Mouse (Mus musculus): ENCODE results near the gene Fgf5.

The Fgf5 gene

DNA sequence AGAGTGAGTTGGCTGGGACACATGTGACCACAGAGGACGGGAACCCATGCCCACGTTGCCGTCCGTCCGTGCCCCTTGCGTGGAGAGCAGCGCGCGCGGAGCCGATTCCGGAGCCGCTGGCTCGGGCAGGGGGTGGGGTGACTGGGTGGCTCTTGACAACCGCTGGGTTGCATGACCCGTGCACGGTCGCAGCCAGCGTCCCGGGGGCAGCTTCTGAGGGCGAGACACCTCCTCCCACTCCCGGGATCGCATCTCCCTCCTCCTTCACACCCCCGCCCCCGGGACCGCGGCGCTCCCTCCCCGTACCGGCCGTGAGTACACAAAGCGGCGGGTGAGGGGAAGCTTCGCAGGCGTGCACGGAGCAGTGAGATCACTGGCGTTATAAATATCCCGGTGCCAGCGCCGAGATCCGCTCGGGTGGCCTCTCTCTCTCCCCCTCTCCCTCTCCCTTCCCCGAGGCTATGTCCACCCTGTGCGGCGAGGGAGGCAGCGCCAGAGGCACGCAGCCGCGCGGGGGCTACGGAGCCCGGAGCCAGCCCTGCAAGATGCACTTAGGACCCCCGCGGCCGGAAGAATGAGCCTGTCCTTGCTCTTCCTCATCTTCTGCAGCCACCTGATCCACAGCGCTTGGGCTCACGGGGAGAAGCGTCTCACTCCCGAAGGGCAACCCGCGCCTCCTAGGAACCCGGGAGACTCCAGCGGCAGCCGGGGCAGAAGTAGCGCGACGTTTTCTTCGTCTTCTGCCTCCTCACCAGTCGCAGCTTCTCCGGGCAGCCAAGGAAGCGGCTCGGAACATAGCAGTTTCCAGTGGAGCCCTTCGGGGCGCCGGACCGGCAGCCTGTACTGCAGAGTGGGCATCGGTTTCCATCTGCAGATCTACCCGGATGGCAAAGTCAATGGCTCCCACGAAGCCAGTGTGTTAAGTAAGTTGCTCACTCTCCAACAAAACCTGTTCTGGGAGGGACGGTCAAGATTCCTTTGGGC is at the start of gene Fgf5:
Gene Fgf5 (plus strand): TSS at position 347 of the 984 bp plus-strand sequence.
- DNase-seq (ENCODE audit: low read depth, low spot score): no peak

GRCm38 (mm10) chr5:98212501-98212900 is 41.5 kb upstream of the Fgf5 start:
- no peak for DNase-seq (ENCODE audit: low read depth, low spot score)

DNA sequence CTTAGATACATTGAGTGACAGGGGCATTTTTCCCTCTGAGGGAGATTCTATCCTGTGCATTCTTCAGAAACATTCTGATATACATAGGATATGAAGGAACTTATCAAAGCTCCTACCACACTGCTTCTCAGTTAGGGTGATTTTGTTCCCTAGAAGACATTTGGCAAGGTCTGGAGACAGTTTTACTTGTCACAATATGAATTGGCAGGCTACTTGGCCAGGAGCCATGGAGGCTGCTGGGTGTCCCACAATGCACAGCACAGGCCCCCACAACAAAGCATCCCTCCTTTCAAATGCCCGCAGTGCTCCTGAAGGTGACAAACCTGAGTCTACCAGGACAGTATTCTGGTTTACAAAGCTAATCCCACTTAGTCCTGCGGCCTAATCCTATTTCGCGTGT is 32.0 kb upstream of the Fgf5 start:
- DNase-seq (ENCODE audit: low read depth, low spot score): no peak

DNA sequence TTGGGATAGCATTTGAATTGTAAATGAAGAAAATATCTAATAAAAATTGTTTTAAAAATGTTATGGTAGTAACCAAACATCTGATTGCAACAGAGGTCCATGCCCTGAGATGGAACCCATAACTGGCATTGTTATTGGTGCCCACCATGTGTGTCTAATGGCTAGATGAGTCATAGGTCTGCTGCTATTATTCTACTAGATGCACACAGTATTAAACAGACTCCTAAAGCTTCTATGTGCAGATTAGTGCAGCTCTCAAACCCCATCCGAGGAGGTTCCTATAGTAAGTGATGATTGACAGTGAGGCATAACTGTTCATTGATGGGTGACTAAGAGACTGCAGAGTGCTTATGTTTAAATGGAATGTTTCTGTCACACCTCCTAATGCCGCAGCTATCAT is 27.3 kb upstream of the Fgf5 start:
- no peak for DNase-seq (ENCODE audit: low read depth, low spot score)

- no peak for DNase-seq (ENCODE audit: low read depth, low spot score)
Measured at GRCm38 (mm10) chr5:98229456-98229855, 24.5 kb upstream of the Fgf5 start.

DNA sequence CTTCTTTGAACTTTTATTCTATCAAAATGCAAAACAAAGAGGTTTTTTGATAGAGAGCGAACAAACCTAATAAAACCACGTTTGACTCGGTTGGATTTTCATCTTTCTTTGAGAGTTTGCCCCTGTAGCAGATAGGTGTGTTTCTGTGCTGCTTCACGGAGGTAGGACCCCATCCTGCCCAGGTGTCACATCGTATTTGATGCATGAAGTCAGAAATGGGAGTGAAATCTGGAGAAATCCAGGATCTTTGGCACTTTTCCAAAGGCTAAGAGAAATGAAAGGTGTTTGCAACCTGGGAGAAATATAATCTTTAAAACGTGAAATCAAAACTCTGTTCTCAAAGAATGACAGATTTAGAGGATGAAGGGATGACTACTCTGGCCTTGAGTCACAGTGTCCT is 15.5 kb upstream of the Fgf5 start:
- no peak for DNase-seq (ENCODE audit: low read depth, low spot score)

- no peak for DNase-seq (ENCODE audit: low read depth, low spot score)
Measured at GRCm38 (mm10) chr5:98241322-98241829, 12.6 kb upstream of the Fgf5 start.

DNA sequence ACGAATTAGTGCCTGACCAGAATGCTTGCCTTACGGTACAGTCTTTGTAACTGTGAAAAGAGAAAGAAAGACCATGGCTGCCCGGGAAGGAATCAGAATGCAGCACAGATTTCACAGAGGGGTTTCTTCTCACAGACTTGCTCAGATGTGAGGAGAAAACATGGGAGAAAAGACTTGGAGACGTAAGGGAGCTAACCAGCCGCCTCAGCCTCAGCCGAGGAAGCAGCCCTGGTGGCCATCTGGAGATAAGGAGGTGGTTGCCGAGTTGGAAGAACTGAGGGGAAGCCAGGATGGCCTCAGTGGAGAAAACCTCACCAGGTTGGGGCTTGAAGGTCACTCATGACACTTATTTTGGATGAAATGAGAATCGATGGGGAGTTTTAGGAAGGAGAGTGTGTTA is 8.7 kb upstream of the Fgf5 start:
- DNase-seq (ENCODE audit: low read depth, low spot score): no peak

DNA sequence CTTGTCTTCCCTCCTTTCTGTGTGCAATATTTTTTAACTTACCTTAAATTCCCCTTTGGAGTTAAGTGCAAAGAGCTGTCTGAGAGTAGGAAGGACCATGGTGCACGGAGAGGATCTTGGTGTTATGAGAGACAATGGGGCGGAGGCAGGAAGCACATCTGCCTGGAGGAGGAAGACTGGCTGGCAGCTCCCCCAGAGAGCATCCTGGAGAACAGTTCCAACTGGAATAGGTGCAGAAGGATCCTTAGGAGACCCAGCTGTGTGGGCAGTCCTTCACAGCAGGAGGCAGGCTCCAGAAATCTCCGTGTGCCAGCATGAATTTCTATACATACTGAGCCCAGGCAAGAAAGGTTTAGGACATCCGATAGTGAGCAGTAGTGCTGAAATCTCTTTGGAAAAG is 8.0 kb upstream of the Fgf5 start:
- no peak for DNase-seq (ENCODE audit: low read depth, low spot score)

DNA sequence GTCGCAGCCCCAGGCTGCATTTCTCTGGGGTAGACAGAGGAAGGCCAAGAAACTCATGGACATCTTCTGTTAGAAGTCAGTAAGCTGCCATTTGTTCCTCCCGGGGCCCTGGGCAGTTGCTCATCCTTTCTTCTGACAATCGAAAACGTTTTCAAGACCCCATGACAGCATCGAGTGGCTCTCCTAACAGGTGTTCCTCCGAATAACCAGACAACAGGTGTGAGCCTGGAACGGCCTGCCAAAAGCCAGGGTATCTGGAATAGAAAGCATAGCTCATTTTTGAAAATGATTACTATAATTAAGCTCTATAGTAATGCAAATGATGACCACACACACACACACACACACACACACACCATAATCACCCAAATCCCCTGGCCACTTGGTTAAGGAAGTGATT is 7.2 kb upstream of the Fgf5 start:
- DNase-seq (ENCODE audit: low read depth, low spot score): no peak

- DNase-seq (ENCODE audit: low read depth, low spot score): no peak
Measured at GRCm38 (mm10) chr5:98247516-98247915, 6.5 kb upstream of the Fgf5 start.

- DNase-seq (ENCODE audit: low read depth, low spot score): no peak
Measured at GRCm38 (mm10) chr5:98253147-98253546, 837 bp upstream of the Fgf5 start.

DNA sequence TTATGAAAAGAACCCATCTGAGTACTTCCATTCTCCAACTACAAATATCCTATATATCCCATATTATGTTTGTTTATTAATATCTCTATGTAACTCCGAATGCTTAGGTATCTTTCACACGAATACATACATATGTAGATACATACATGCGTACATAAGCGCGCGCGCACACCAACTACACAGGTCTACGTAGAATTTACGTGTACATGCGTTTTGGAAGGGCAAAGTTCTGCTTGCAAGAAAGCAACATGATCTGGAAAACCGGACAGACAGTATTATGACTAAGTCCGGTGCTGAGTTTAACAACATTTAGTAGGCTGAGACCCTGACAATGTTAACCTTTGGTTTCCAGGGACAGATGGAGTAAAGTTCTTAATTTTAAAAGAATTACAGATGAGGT is 1.2 kb downstream of the Fgf5 start:
- no peak for DNase-seq (ENCODE audit: low read depth, low spot score)

DNA sequence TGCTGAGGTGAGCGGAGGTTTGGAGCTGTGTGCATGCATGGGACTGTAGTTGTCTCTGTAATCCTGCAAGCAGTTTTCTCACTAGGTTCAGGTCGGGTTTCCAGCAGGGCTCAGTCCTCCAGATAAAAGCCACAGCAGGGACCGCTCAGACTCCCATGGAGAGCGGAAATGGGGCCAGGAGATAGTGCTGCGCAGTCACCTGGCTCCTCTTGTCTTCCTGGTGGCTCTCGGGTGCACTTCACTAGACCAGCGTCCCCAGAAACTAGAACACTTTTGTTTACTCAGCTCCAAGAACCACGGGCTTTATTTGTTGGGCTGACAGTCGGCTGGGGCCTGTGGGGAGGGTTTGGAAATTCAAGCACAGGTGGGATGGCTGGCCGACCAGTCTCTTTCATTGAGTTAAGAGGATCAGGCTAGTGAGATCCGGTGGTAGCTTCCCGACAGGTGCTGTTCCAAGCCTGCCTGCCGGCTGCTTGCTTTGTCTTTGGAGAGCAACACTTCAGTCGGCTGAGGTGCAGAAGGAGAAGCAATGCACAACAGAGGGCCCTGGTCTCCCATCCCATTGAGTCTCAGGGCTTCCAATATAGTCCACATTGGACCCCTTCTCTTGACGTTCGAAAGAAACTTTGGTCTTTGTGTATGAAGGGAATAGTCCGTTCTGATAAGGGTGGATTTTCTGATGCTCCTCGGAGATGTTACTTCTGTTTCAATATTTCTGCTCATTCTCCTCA is 1.9 kb downstream of the Fgf5 start:
- DNase-seq (ENCODE audit: low read depth, low spot score): no peak

- no peak for DNase-seq (ENCODE audit: low read depth, low spot score)
Measured at GRCm38 (mm10) chr5:98275318-98275818, 21.4 kb downstream of the Fgf5 start.

DNA sequence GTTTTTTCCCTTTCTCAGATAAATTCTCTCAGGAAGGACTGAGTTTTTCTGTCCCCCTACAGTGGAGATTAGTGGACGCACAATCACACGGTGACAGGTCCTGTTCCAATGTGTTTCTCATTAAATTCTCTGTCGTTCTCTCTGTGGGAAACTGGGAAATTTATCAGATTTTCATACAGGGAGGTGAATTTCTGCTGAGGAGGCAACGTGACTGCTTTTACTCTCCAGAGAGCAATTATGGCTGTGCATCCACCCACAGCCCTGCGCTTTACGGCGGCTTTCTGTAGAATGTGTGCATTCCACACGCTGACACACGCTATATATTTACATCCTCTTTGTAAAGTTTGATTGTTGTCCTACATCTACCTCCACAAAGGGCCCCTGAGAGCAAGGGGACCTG is 28.0 kb downstream of the Fgf5 start:
- no peak for DNase-seq (ENCODE audit: low read depth, low spot score)

- no peak for DNase-seq (ENCODE audit: low read depth, low spot score)
Measured at GRCm38 (mm10) chr5:98283696-98284478, 29.9 kb downstream of the Fgf5 start.

GRCm38 (mm10) chr5:98290642-98291041 is 36.7 kb downstream of the Fgf5 start:
- no peak for DNase-seq (ENCODE audit: low read depth, low spot score)

DNA sequence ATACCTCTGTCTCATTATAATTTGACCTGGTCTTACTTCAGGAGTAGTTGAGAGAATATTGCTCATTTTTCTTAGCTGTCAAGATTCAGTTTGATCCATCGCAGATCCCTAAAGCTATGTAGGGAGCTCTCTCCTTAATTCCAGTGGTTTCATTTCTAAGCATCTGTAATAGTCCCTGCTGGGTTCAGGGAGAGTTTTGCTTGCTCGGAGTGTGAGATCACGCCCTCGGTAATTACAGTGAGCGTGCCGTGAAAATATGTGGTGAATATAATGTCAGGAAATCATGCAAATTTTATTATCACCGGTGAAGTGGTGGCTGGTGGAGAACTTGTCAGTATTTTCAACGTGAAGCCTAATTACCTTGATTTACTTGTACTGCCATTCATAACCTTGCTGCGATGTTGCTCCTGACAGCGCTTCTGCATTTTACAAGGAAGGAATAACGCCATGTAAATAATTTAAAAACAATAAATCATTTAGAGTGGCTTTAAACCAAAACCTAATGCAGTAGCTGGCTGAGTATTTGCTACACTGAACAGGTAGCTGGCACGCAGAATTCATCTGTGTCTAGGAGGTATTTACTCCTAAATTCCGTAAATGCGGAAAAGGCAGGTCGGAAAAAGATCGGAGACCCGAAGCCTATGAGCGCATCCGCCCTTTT is 38.5 kb downstream of the Fgf5 start:
- no peak for DNase-seq (ENCODE audit: low read depth, low spot score)

DNA sequence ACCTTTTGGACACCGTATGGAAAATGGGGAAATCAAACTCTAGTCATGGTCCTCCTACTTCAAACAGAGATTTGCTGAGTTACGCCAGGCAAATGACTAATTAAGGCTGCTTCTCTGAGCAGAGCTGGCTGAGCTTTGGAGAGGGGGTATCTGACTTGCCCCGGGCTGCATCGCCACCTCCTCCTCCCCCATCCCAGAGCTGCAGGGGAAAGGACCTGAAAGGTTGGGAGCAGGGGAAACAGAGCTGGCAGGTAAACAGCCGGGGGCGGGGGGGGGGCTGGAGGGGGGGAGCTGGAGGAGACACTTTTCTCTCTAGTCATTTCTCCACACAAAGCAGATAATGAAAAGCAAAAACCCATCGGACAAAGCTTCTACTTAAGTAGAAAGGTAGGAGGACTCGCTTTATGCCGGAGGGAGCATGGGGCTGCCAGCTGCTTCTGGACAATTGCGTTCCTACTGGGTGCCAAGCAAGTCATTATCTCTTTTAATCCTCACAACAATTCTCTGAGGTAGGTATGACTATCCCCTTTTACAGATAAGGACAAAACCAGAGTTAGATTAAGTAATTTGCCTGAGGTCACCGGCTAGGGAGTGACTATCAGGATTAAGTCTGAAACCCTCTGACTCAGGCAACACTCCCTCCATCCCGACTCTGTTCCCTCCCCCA is 39.2 kb downstream of the Fgf5 start:
- no peak for DNase-seq (ENCODE audit: low read depth, low spot score)

DNA sequence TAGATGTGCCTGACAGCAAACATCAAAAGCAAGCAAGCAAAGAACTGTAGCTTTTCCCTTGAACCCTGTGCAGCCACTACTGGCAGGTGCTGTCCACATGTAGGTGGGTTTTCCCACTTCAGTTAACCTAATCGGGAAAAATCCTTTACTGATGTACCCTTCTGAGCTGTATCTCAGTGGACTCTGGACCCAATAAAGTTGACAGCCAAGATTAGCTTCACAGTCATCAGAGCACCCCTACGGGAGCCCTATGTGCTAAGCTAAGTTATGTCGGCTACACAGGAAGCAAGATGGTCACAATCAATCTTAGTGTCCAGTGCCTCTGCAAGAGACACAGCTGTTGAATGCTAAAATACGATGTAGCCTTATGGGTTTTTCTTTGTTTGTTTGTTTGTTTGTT is 46.1 kb downstream of the Fgf5 start:
- DNase-seq (ENCODE audit: low read depth, low spot score): no peak

Data from embryo, embryonic 11.5 days (tissue).